Mouse (Mus musculus): ENCODE data around the gene Fbxw7.
A peak's percentile ranks its signal among the peaks of the same experiment; 100 is the strongest.

Fbxw7 gene

DNA sequence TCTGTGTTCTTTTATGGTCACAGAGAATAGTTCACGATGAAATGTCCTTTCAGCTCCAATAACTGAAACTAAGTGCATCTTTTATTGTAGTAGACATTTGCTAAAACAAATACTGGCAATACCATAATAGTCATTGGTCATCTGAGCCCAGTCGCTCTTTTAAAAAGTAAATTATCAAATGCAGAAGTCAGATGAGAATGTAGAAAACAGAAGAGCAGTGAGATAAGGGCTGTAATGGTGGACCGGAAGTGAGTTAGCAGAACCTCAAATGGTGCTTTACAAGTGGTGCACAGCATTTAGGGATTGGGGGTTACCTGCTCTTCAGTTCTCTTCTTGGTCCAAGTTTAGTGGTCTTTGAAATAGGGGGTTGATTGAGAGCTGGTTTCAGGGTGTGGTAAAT, 129.9 kb downstream of the Fbxw7 start:
- DNase-seq (ENCODE audit: extremely low read depth, low read depth) = peak; percentile 87

DNA sequence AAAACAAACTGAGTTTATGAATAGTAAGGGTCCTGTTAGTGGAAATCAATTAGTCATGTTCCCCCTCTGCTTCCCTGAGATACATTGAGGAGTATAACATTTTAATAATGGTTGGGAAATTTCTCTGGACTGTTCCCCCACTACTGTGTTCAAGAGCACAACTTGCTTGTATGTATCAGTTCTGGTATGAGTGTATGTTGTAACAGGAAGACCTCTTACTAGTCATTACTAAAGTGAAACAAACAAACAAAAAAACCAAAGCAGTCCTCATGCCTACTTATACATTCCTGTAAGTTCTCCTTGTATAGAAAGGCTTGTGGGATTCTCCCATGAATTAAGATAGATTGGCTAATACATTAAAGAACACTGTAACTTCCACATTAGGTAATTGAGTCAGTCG, 131.3 kb downstream of the Fbxw7 start:
- no peak for DNase-seq (ENCODE audit: extremely low read depth, low read depth)

DNA sequence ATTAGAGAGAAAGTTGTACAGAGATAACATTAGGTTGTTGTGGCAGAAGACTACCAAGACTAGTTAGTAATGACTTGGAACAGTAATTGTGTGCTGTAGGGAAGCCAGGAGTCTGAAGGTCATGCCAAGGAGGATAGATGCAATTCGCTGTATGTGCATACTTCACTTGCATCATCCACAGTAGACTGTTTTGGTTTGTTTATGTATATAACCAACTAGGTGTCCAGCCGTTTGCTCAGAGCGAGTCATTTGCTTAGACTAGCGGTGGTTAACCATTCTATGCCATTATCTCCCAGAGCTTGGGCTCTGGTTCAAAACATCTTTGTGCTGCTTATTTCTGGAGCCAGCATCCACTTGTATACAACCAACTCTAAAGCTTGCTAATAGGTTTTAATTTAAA, 134.3 kb downstream of the Fbxw7 start:
- DNase-seq (ENCODE audit: extremely low read depth, low read depth) = no peak

DNA sequence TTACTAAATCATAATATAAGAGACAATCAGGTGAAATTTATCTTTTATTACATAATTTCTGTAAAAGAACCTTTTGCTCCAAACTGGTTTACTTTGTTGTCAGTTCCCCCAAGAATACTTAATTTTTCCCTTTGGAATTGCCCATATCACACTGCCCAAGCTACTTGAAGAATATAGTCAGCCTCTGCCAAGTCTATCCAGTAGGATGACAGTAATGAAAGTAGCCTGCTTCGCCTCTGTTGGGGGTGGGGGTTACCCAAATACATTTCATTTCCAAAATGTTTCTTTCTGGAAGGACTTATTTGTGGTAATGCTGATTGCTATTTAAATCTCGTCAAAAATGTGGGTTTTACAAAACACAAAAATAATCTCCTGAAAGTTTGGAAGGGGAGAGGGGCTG, 136.6 kb downstream of the Fbxw7 start:
- DNase-seq (ENCODE audit: extremely low read depth, low read depth) = no peak

DNA sequence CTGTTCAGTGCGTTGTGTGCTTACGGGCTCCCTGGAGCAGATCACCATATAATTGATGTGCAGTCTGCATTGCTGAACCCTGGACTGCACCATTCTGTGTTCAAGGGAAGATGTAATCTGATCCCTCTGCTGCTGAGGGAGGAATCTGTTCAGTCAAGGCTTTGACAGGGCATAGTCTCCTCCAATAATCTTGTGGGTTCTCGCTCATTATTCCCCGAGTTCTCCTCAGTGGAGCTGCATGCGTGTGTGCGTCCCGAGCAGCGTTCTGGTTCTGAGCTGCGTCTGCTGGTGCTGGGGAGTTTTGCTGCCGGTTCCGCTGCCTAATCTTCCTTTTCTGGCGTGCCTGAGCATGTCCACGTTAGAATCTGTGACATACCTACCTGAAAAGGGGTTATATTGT, 137.1 kb downstream of the Fbxw7 start:
- no peak for DNase-seq (ENCODE audit: extremely low read depth, low read depth)

DNA sequence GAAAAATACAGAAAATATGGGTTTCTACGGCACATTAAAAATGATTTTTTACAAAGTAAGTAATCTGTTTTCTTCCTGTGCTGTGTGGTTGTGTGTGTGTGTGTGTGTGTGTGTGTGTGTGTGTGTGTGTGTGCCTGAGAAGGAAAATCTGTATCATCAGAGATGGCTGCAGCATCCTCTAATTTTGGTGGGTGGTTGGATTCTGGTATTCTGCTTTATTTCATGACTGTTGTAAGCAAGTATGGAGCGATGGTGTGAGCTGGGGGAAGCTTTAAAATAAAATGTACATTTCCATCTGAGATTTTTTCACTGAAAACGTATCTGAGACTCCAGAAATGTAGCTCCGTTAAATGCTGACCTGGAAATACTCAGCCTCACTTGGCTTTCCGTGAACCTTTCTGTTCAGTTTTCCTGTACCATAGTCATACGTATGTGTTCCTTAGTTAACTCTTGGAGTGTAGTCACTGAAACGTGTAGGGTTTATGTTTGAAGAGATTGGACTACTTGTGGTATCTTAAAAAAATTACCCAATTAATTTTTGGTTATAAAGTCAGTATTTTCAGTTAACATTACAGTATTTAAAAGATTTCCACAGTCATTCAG, 137.6 kb downstream of the Fbxw7 start:
- DNase-seq (ENCODE audit: extremely low read depth, low read depth) = no peak

DNA sequence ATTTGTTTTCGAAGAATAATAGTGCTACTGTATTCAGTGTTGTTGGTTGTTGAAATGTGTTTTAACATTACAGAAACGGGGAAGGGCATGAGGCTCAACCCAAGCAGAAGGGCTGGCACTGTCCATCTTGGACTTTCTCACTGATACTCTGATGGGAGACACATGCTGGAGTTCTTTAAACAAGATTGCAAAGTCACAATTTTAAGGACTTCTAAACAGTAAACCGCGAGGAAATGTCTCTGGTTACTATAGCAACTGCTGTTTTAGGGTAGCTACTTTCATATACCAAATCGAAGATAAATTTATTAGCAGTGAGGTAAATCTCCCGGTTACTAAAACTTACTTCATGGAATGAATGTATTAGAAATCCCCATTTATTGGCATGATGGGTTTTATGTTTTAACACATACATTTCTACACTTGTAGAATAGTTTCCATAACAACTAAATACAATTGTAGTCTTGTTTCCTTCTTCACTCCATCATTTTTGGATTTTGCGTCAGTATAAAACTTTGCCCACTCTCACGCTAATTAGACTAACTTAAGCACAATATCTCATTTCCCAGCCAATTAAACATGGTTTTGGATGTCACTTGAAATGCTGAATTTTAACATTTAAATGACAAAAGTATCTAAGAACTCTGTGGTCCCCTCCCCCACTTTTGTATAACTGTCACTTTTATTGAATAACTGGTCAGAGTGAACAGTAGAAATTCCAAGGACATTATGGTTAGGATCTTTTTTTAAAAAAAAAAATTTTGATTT, 140.1 kb downstream of the Fbxw7 start:
- no peak for DNase-seq (ENCODE audit: extremely low read depth, low read depth)

DNA sequence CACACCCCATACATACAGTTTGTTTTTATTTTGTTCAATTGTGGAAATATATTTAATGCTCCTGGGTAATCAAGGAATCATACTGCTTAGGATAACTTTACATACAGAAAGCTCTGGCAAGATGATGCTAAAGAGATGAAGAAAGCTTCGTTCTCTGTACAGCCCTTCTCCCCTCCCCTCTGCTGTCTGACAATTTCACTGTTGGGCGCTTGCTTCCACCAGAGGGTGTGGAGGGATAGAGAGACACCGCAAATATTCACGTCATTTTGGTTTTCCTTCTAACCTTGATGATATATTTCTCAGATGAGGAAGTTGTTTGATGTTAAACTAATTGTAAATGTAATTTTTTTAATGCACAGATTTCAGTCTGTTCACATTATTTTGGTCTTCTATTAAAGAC, 140.8 kb downstream of the Fbxw7 start:
- no peak for DNase-seq (ENCODE audit: extremely low read depth, low read depth)

DNA sequence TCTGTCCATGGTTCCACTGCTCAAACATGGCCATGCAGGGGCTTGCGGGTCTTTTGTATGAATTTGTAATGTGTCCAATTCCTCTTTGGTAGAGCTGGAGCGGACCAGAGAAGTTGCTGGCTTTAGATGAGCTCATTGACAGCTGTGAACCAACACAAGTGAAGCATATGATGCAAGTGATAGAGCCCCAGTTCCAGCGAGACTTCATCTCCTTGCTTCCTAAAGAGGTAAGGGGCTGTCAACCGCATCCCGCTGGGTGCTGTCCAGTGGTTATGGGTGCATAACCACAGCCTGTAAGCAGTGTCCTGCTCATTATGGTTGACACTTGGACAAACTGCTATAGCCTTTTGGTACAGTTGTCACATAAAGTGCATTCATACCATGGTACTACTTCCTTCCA, 150.1 kb downstream of the Fbxw7 start:
- DNase-seq (ENCODE audit: extremely low read depth, low read depth) = no peak

DNA sequence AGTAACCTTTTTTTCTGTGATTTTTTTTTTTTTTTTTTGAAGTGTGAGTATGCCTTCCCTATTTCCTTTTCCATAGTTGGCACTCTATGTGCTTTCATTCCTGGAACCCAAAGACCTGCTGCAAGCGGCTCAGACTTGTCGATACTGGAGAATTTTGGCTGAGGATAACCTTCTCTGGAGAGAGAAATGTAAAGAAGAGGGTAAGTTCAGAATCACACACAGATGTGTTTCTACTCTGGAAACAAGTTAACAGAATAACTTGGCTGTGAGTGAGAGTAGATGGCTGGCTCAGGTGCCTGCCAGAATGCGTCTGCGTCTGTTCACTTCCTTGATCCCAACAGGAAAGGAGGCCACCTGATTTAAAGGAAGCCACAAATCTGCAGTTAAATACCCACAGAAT, 152.3 kb downstream of the Fbxw7 start:
- DNase-seq (ENCODE audit: extremely low read depth, low read depth) = no peak

DNA sequence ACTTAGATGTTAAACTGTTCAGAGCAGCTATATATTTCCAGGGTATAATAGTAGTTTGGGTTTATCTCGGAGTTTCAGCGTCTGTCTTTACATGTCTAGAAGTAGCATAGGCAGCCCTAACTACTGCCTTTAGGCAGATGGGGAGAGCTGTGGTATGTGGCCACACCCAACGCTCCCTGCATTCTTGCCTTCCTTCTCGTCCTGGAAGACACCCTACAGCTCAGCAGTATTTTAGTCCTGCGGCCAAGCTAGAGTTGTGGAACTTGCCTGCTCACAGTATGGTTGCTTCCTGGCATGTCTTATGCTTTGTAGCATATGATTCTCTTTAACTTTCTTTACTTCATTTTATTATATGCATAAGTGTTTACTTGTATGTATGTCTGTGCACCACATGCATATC, 156.5 kb downstream of the Fbxw7 start:
- no peak for DNase-seq (ENCODE audit: extremely low read depth, low read depth)

DNA sequence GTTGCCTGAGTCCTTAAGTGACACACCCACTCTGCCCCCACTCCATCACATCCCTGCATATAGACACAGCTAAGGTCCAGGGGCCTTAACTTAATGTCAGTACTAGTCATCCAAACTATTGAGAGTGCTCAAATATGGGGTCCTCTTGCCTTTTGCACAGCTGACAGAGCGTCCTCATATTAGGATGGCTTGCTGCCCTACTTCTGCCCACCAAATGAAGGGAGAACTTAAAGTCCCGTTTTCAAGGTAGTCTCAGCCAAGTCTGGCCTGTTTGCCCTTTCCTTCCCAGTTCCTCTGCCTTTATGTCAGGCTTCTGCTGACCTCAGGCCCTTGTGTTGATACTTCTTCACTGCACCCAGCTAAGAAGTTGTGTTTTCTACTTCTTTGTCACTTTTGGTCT, 157.8 kb downstream of the Fbxw7 start:
- DNase-seq (ENCODE audit: extremely low read depth, low read depth) = no peak

DNA sequence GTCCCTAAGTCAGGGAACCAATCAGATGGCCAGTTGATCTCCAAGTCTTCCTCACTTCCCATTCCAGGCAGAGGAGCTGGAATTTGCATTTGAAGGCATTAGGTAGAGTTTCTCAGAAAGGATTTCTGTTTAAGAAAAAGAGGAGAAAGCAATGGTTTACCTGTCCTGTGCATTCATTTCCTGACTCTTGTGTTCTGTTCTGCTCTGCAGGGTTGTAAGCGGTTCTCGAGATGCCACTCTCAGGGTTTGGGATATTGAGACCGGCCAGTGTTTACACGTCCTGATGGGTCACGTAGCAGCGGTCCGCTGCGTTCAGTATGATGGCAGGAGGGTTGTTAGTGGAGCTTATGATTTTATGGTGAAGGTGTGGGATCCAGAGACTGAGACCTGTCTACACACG, 159.1 kb downstream of the Fbxw7 start:
- no peak for DNase-seq (ENCODE audit: extremely low read depth, low read depth)

DNA sequence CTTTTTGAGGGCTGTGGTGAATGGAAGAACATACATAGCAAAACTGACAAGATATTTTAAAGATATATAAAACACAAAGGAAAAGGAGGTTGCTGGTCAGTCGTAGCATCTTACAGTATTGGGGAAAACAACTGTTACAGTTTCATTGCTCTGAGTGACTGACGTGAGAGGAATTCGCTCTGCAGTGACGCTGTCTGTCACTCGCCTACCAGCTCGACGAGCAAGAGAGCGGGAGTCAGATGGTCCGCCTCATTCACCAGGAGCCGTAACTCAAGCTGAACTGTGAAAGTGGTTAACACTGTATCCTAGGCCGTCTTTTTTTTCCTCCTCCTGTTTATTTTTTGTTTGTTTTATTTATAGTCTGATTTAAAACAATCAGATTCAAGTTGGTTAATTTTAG, 163.6 kb downstream of the Fbxw7 start:
- DNase-seq (ENCODE audit: extremely low read depth, low read depth) = no peak

DNA sequence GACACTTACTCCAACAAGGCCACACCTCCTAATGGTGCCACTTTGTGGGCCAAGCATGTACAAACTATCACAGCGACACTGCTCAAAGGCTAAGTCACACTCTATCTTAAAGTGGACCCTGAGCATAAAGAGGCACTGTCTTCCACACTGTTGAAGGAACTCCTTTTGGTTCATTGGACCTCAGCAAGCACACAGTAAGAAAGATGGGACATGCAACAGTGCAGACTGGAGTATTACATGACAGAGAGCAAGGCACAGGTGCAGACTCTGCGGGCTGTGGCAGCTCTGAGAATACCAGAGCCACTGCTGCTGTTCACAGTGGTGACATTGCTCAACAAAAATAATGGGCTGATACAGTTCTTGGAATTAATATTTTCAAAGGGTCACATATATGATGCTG, 165.1 kb downstream of the Fbxw7 start:
- DNase-seq (ENCODE audit: extremely low read depth, low read depth) = no peak

DNA sequence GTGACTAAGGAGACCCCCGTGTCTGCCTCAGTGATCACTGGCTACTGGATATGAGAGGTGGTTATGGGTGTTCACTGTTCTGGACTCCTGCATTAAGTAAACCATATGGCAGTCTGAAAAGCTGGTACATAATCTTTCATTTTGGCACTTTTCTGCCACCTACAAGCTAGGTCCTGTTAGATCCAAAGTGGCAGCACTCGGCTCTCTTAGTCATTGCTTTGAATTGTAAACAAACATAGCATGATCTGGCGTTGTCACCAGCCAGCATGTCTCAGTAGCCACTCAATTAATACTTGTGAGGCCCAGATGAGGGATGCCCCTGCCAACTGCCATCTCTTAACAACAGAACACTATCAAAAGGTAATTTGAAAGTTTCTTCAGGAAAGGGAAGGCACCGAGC, 167.6 kb downstream of the Fbxw7 start:
- no peak for DNase-seq (ENCODE audit: extremely low read depth, low read depth)

DNA sequence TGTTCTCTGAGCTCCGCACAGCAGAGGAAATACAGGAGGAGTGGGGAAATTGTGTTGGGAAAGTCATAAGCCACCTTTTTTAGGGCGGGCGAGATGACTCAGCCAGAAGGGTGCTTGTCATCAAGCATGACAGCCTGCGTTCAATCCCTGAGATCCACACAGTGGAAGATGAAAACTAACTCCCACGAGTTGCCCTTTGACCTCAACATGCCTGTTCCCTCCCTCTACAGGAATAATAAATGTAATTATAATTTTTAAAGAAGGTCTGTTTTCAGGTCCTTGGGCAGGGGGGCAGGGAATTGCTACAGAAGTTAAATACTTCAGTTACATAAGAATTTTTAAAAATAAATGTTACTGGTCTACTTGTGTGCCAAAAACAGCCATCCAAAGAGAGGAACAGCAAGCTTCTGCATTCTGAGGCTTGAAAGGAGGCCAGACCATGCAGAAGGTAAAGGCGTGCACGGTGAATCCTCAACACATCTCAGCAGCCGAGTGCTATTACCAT, 170.1 kb downstream of the Fbxw7 start:
- DNase-seq (ENCODE audit: extremely low read depth, low read depth) = no peak

DNA sequence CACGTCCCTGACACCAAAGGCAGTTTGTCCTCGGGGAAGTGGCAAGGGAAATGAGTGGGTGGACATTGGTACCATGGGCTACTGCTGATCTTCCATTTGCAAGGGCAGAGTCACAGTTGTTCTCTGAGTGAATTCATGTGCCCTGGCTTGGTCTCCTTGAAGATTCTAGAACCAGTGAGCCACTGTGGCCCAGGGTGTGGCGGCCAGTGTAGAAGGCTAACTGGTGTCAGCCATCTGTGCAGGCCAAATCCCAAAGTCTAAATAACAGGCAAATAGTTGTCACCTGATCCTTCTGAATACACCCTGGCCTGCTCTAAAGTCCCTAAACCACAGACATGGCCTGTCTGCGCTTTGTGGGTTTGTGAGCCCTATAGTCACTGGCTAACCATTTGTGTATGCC, 173.8 kb downstream of the Fbxw7 start:
- no peak for DNase-seq (ENCODE audit: extremely low read depth, low read depth)

DNA sequence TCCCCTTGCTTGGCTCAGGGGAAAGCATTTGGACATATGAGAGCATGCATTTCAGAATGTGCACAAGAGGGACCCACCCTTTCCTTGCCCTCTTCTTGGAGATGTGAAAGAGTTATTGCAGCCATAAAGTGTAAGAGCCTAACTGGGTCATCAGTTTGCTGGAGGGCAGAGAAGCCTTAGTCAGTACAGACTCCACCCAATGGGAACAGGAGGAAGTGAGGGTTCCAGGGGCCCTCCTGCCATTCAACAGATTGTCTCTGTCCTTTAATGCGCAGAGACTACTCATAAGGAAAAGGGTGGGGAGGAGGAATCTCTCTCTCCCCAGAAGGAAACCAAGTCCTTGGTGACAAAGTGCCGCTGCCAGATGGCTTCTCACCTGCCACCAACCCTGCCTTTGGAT, 190.2 kb downstream of the Fbxw7 start:
- no peak for DNase-seq (ENCODE audit: extremely low read depth, low read depth)

DNA sequence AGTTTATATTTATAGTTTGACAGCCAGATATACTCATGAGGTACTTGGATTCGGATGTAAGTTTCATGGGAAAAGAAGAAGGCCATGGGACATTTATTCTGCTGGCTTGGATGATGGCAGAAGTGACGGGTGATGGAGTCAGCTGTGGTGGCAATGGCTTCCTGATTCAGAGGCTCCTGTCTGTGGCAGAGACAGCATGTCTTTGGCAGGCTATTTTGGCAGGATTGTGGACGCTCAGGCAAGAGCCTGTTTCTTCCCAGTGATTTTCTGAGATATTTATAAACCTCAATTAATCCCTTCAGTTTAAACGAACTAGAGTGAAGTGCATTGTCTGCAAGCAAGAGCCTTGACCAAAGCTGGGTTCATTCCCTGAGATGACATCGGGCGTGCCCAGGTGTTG, 197.8 kb downstream of the Fbxw7 start:
- no peak for DNase-seq (ENCODE audit: extremely low read depth, low read depth)

DNA sequence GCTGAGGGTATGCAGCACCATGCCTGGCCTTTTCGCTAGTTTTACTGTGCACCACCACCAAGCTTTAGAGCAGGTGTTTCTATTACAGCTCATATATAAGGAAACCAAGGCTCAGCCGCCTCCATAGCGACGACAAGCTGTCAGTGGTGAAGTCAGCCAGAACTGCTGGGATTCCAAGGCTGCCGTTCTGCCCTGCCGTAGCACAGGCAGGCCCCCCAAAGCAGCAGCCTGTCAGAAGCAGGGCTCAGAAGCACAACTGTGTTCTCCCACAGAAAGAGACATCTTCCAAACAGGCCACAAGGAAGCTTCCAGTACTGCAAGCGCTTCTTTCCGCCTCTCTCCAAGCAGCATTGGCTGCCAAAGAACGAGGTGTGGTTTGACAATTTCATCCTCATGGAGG, 200.6 kb downstream of the Fbxw7 start:
- DNase-seq (ENCODE audit: extremely low read depth, low read depth) = no peak

DNA sequence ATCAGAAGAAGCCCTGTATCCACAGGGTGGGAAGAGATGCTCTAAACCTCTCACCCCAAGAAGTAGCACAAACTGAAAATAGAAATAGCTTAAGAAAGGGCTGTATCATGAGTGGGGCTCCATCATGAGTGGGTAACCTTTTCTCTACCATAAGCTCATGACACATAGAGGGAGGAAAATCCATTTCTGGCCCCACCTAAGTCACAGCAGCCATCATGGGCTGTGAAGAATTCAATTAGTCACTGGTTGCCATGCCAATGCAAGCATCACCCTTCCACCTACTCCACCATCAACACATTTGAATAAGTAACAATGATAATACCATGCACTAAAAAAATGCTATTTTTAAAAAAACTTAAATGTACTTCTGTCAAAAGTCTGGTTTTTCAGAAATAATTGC, 205.1 kb downstream of the Fbxw7 start:
- DNase-seq (ENCODE audit: extremely low read depth, low read depth) = no peak

DNA sequence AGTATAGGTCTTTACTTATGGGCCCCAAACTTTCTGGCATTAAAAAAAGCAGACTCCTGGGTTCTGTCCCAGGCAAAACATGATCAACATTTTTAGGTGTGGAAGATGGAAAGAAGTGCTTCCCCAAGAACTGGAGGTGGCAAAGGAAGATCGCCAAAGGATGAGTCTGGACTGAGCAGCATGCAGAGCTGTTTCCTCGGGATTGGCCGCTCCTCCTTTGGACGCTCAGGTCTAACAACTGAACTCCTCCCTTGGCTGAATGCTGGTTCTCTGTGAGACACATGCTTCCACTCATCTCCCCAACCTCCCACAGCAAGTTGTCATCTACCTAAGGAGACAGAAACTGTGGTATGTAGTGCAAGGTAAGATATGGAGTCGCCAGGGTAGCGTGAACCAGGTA, 206.7 kb downstream of the Fbxw7 start:
- DNase-seq (ENCODE audit: extremely low read depth, low read depth) = no peak

All from MEL-GATA-1-ER (cell line).